Mouse (Mus musculus) retina, postnatal 7 days (tissue): ENCODE measurements at regions not wholly inside any gene's neighbourhood (a gene's known extent, or its start where the extent isn't known, plus 50 kb on each side); places are given as distances from the start of the nearest gene placed in this dataset.
"Not testable (repeated sequence)": the region's sequence is repeated elsewhere in the genome, so short reads cannot be mapped to it uniquely, and the experiment has no call there.

Source experiments
- DNase-seq: peaks from one replicate; pipeline ENCODE4 v3.0.0-alpha.2; 2012; ENCODE audit warnings: low read depth, low spot score

DNA sequence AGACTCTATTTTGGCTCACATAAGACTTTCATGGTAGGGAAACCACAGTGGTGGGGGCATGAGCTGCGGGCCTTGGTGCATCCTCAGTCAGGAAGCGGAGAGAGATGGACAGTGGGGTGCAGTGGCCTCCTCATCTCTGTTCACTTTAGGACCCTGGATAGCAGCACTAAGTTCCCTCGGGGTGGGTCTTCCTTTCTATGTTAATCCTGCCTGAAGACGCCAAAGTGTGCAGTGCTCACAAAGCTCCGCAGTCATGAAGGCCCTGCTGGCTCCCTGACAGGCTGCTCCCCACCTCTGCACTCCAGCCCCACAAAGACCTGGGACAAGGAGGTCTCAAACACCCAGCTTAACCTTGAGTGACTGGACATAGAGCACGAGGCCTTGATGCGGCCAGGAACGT lies 56.8 kb downstream of the Sox1 start:
- no peak for DNase-seq

DNA sequence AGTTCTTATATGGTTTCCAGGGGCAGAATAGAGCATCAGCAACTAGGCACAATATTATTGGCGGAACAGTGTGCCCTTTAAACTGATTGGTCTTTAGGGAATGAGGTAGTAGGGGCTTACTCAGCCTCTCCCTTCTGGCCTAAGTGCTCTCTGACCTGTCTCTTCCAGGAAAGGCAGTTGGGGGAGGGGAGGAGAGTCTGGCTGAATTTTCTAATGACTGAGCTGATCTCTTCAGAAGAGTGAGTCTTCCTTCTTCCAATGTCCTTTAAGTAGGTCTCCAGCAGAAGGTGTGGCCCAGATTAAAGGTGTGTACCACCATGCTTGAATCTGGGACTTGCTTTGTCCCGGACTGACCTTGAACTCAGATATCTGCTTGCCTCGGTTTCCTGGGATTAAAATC lies 60.3 kb downstream of the Sox1 start:
- not testable (repeated sequence) for DNase-seq

DNA sequence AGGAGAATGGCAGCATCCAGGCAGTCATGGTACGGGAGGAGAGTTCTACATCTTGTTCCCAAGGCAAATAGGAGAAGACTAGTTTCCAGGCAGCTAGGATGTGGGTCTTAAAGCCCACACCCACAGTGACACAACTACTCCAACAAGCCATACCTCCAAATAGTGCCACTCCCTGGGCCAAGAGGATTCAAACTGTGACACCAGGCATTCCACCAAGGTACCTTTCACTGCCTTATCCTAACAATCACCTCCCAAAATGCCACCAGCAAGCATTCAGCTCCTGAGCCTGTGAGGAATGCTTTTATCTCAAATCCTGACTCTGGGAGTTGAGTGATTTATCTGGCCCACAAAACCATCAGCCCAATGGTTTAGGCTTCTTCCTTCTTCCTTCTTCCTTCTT lies 61.2 kb downstream of the Sox1 start:
- no peak for DNase-seq

DNA sequence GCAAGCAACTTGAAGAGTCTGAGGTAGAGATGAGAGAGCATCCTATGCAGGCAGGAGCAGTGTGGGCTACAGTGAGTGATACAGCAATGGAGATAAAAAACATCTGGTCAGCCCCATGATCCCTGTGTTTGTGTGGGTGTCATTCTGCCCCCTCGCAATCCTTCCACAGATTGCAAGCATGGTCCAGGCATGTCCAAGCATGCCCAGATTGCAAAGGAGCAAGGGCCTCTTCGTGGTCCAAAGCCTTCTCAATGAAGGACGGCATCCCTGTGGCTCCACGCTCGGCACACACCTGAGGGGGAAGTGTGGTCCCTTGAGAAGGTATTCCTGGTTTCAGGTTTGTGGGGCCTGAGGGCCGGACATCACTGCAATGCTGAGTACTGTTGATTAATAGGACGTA lies 61.9 kb downstream of the Sox1 start:
- DNase-seq = no peak

DNA sequence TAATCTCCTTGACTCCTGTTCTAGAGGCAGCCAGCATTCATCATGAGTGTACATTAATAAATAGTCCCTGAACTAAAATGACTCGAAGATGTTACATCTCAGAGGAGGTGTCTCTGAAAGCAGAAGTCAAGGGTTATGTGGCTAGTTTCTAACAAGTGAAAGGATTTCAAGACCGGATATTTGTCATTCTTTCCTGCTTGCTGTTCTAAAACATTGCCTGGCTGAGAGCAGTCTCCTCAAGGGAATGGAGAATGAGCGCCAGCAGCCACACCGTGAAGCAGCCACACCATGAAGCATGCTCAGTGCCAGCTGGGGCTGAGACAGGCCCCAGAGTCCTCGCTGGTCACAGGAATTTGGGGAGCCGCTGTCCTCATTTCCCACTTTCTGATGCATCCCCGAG lies 71.8 kb downstream of the Sox1 start:
- no peak for DNase-seq

DNA sequence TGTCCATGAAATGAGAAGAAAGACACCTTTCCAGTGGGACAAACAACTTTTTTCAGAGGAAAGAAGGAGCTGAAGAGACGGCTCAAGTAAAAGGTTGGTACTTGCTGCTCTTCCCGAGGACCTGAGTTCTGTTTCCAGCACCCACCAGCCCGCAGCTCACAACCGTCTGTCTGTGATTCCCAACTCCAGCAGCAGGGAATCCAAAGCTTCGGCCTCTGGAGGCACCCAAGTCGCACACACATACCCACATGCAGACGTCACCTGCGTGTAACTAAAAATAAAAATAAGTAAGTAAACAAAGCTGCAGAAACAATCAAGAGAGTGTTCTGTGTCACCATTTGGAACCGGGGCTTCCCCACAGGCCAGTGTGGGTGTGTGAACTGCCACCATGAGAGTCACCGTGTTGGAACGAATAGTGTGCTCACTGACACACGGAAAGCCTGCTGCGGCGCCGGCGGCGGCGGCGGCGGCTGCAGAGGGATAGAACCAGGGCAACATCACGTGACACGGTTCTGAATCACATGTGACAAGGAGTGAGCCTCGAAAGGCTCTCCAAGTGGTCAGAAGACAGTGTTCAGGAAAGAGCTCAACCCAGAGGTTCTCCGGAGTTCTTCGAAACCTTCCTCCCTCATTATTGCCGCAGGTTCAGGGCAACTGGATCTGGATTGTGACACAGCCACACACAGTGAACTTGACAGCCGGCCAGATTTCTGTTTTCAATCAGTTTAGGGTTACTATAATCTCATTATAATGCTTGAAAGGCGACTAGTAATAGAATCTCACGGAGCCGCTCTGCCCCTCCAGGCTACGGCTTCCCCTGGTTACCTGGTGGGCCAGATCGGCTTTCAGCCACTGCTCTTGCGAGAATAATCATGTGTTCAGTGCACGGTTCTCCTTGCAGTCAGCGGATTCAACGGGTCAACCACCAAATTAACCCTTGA lies 72.6 kb downstream of the Sox1 start:
- DNase-seq = peak; percentile 13

DNA sequence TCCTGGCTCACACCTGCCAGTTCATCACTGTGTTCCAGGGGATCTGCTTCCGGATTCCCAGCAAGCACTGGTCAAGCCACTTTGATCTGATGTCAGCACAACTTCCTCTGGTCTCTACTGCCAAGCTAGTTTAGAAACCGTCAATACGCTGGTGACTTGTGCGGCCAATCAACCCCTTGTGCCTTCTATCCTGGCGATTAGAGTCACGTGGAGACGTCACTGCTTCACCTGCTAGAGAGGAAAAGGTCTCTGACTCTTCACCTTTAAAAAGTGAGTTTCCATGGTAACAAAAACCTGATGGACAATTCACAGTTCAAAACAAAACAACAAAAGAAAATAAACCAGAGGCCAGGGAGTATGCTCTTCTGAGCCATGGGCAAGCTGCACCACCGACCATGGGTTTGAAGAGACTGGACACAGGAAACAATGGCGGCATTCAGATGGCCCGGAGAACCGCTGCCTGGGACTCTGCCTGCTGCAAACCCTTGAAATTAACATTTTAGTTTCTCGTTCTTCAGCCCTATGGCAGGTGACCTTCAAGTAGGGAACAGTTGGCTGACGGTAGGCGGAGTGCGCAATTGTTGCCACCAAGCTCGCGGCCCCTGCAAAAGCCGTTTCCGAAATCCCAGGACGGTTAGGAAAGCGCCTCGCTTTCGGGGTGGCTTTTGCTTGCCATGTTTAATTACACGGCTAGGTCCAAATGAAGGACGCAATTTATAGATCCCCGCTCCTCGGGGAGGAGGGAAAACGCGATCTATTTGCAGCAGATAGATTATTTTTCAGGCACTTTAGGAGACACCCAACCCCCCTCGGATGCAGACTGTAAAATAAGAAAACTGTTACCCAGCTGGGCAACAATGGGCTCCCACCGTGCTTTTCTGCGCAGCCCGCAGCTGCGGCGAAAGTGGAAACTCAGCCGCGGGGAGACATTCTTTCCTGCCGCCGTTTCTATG lies 82.6 kb downstream of the Sox1 start:
- DNase-seq = no peak

DNA sequence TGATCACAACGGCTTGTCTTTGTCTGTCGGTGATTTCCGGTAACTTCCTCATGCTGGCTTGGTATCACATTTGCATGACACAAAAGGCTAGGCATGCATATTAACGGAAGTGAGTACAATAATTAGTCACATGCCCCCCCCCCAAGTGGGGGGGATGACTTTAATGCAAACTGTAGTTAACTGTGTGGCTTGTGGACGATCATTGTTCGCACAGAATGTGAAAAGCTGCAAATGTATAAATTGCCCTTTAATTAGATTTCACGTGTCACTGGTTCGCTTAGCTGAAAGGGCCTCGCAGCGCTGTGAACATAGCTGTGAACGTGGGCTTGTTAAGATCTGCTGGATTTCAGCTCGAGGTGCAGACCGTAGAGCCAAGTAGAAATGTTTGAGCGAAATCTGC lies 86.8 kb downstream of the Sox1 start:
- DNase-seq = no peak

DNA sequence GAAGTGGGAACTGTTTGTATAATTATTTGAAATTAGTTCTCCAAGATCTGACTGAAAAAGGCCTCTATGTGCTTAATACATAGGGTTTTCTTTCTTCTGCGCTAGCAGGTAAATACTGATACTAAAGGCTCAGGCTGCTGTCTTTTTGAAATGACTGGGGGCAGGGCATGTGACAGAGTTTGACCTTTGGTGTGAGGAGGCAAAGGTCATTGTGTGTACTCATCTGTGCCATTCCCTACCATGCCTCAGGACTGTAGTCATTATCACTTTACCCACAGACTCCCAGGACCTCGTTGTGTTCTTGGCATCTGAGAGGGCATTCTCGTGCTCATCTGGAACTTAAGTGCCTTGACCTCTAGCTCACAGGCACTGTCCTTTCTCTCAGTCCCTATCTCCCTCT lies 88.5 kb downstream of the Sox1 start:
- no peak for DNase-seq

DNA sequence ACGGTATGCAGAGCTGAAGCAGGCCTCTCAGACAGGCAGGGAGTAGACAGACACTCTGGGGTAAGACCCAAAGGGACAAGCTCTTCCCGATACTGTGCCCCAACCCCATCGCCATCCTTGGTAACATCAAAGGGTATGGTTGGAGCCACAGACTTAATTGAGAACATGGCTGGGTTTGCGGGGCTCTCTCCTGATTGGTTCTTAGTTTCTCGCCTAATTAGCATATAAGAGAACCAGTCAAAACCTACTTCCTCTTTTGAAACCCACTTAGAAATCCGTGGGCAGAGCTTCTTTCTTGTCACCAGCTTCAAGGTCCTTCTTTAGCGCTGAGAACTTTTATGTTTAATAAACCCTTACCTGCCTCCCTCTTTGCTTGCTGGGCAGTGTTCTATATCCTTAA lies 87.5 kb upstream of the Spaca7 start:
- no peak for DNase-seq

DNA sequence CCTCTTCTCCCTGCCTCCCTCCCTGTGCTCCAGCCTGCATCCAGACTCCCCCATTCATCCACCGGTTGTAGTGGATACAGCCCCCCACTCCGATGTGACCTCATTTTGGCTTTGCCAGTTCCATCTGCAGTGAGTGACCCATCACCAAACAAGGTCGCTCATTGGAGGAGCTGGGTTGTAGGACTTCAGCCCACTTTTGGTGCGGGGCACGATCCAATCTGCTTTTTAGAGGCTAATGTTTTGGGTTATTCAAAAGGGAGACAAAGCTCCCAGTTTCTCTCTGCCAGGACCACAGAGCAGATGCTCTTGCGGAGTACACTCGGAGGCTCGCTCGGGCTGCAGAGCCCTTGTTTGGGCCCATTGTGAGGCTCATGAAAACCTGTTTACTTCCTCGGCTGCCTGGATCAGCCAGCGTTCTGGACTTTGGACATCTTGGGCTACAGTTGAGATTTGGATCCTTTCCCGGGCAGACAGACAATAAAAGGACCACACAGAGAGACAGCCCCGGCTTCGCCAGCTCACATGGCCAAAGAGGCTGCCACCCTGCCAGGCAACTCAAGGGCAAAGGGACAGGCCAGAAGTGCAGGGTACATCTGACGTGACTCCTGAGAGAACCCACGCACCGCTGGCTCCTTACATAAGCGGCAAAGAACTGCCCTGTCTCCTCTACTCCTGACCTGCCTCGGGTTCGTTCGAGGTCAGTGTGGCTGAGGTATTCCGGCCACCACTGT lies 86.3 kb upstream of the Spaca7 start:
- no peak for DNase-seq

DNA sequence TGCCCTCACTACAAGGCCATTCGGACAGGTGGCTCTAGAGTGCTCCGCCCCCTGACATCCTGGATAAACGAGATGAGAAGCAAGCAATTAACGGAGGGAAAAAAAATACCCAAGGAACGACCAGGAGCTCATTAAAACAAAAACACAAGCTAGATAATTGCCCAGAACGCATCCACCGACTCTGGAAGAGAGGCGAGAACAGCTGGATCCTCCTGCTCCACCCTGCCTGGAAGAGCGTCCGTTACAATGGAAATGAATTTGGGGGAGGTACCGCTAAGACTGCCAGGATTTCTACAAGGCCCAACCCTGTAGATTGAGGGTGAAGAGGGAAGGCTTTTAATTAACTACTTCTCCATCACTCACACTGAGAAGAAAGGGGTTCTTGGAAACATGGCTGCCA lies 85.6 kb upstream of the Spaca7 start:
- DNase-seq = no peak

DNA sequence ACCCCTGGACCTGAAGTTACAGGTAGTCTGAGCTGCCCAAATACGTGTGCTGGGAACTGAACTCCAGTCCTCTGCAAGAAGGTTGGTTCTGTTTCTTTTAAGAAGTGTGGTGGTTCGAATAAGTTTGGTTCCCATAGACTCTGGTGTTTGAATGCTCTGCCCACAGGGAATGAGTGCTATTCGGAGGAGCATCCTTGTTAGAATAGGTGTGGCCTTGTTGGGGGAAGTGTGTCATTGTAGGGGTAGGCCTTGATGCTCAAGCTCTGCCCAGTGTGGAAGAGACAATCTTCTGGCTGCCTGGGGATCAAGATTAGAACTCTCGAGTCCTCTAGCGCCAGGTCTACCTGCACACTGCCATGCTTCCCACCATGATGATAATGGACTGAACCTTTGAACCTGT lies 83.6 kb upstream of the Spaca7 start:
- DNase-seq = no peak

DNA sequence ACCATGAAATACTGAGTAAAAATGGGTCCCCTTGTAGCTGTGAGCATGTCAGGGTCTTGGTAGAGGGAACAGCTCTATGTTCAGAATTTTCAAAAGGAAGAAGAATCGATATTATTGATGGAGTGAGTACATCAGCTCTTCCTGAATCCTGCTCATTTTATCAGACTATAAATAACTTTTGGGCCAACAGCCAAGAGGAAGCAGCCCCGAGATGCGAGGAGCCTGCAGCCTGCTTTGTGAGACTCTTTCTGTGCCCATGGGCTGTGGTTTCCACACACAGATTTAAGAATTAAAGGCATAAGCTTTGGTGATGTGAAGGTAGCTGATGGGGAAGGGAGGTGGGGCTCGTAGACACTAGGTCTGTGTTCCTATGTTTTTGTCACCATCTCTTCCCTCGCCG lies 81.4 kb upstream of the Spaca7 start:
- no peak for DNase-seq

DNA sequence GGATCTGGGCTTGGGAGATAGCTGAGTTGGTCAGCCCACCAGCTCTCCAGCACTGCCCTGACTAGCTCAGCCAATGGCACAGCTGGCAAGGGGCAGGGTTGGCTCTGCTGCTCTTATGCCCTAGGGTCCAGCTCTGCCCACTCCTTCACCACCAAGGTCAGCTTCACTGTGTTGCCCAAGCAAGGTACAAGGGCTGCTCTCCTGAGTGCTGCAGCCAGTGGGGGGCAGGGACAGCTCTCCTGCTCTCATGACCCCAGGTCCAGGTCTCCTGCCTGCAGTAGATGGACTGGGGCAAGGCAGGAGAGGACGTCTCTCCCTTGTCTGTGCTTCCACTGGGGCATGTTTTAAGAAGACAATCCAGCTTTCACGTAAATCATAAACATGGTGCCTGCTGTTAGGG lies 80.4 kb upstream of the Spaca7 start:
- DNase-seq = no peak

DNA sequence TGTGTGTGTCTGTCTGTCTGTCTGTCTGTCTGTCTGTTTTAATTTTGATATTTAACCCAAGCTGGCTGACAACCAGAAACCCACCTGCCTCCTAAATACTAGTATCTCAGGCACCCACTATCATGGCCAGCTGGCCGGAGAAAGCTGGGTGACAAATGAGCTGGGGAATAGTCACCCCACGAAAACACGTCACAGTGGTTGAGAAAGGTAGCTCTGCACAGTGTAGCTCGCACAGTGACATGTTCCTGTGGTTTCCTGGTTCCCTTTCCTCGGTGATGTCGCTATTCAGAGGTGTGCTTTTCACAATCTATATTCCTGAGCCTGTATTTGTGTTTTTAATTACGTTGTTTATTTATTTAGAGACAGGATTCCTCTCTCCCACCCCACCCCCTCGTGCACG lies 78.3 kb upstream of the Spaca7 start:
- DNase-seq = no peak

DNA sequence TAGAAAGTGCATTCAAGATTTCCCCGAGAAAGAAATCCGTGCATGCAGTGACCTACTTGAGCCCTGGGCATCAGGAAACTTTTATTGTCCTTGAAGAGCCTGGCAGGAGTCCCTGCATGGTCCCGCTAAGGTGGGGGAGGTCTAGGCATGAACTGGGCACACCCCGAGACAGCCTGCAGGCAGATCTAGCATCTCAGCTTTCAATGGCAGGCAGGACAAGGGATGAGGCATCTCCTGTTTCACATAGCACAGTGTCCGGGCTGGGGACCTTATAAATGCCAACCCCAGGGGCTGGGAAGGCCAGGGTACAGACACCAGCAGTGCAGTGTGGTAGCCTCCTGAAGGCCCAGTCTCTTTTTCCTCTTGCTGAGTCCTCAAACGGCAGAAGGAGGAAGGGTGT lies 75.4 kb upstream of the Spaca7 start:
- DNase-seq = no peak

DNA sequence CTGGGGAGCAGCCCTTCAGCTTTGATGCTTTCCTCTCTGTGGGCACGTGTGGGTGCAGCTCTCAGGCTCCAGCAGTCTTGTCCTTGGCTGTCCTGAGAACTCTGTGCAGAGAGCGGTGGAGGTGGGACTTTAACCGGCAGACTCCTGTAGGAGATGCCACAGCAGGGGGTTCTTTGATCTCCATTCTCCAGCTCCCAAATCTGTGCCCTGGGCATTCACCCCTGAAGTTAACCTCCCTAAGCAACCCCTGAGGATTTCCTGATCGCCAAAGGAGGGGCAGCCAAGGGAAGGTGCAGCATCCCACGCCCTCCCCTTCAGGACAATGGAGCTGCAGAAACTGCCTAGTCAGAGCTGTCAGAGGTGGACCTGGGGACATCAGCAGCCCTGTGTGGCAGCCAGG lies 73.2 kb upstream of the Spaca7 start:
- no peak for DNase-seq

DNA sequence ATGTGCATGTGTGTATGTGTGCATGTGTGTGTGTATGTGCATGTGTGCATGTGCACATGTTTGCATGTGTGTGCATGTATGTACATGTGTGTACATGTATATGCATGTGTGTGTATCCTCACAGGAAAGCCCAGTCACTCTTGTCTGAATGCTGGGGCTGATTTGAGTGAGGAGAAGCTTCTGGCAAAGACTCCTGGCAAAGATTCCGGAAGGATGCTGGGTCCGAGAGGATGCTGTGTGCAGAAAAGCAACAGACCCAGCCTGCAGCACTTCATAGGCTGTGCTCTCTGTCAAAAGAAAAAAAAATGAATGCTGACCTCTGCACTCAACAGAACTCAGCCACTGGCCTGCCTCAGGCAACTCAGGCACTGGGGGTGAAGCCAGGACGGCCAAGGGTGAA lies 72.5 kb upstream of the Spaca7 start:
- no peak for DNase-seq

DNA sequence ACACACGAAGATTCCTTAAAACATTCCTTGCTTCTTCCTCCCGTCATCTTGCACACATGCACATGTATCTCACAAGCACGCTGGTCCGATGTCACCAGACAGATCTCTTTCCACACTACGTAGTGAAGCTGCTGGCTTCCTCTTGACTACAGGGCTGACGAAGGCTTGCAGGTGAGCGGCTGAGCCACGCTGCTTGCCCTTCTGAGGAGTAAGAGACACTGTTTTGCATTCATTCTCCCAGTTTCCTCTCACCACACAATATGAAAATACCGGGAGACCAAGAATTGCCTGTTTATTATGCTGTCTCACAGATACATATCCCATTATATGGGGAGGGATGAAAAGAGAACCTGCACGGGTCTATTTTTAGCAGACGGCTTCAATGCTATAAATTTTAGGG lies 71.0 kb upstream of the Spaca7 start:
- DNase-seq = no peak

DNA sequence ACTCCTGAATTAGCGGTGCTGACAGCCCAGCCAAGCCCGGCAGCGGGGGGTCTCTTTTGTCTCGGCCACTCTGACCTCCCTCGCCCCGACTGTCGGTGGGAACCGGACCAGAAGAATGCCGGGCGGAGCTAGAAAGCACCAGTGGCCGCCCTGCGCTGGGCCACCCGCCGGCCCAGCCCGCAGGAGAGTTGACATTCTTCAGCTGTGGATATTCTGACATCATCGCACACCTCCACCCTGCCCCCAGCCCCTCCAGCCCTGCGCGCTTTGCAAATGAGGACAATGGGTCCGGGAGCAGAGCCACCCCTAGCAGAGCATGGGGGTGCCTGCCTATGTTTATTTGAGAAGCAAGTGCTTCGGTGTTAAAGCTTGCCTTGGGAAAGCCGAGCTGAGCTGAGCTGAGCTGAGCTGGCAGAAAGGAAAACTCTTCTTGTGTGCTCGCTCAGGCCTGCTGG lies 70.5 kb upstream of the Spaca7 start:
- DNase-seq = no peak

DNA sequence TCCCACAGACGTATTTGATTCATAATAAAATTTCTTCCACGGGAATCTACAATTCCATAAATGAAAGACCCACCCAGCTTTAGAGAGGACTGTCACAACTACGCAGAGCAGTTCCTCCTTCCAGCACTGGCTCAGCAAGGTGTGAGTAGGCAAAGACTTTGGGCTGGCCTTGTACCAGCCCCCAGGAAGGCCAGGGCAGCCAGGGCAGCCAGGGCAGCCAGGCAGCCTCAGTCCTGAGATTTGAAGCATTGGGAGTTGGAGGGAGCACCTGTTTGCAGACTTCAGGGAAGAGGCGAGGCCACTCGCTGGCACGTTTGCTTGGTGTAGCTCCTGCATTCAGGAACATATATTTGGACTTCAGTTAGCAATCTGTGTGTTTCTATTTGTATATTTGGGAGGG lies 70.0 kb upstream of the Spaca7 start:
- no peak for DNase-seq
